Mouse (Mus musculus): ENCODE data around the gene Chrnb4. TPM values are rescaled to one million over a fixed set of nuclear protein-coding genes. Genes with fewer than 3 reads are reported as not detected.

The Chrnb4 gene
- polyA plus RNA-seq, 1 experiment from 2014 or later, result 2.4 TPM

GRCm38 (mm10) chr9:55003609-55004008 is 45.0 kb downstream of the Chrnb4 start:
- Histone ChIP-seq H3K27ac (ENCODE audit: low read length) (no peak overlapping the region), H3K36me3 (ENCODE audit: control insufficient read depth, insufficient read depth, low read length) (no peaks in the 10 kb centered on the region), H3K9me3 (replicated peaks; ENCODE audit: control insufficient read depth, low read length, poor library complexity, severe bottlenecking) (no peaks in the 10 kb centered on the region), H3K27me3 (ENCODE audit: control insufficient read depth, insufficient read depth, low read depth, low read length) (no peaks in the 10 kb centered on the region), H3K4me1 (ENCODE audit: control insufficient read depth, insufficient read depth, low read length) (no peaks in the 10 kb centered on the region), H3K4me2 (ENCODE audit: low read length) (no peak overlapping the region), H3K9ac (ENCODE audit: low read depth, low read length) (no peak overlapping the region), H3K4me3 (ENCODE audit: low read depth, low read length) (no peak overlapping the region)
- no peak for ATAC-seq
- 56% methylated on average over 4 of the region's 4 CpGs for WGBS

DNA sequence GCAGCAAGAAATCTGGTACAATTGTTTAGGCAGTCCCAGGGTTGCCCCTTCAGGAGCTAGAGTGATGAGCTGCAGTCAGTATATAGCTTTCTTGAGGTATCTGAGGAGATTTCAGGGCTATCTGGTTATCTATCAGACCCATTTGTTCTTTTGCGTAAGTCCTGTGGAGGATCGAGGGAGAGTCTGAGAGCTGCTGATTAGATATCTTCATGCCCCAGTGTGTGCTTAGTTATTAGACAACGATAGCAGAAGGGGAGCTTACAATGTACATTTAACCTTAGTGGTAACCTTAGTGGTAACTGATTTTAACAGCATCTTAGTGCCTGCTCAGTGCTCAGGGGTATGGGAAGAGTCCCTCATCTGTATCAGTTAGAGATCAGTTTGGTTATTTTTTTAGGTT is 52.9 kb downstream of the Chrnb4 start:
- H3K9ac ChIP-seq (ENCODE audit: low read depth, low read length), result no peak overlapping the region
- H3K27me3 ChIP-seq (ENCODE audit: control insufficient read depth, insufficient read depth, low read depth, low read length), result no peaks in the 10 kb centered on the region
- H3K4me1 ChIP-seq (ENCODE audit: control insufficient read depth, insufficient read depth, low read length), result no peaks in the 10 kb centered on the region
- H3K4me3 ChIP-seq (ENCODE audit: low read depth, low read length), result no peak overlapping the region
- H3K36me3 ChIP-seq (ENCODE audit: control insufficient read depth, insufficient read depth, low read length), result no peaks in the 10 kb centered on the region
- no peak for ATAC-seq
- 76% methylated on average over 3 of the region's 3 CpGs for WGBS
- H3K9me3 ChIP-seq (replicated peaks; ENCODE audit: control insufficient read depth, low read length, poor library complexity, severe bottlenecking), result no peaks in the 10 kb centered on the region
- H3K4me2 ChIP-seq (ENCODE audit: low read length), result no peak overlapping the region
- no peak overlapping the region for H3K27ac ChIP-seq (ENCODE audit: low read length)

DNA sequence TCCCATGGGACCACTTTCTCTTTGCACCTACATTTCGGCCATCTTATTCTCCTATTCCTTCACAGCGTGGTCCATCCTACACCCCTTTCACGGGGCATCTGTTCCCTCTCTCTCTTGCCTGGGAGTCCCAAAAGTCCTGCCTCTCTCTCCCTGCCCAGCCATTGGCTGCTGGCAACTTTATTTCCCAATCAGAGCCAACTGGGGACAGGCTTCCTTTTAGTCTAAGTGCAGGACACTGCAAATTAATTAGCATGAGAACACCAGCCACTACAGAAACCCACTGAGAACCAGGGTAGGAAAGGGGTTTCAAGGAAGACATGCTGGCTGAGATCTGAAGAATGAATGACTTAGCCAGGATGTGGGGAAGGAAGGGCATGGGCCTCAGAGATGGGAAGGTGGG is 54.2 kb downstream of the Chrnb4 start:
- Histone ChIP-seq H3K4me1 (ENCODE audit: control insufficient read depth, insufficient read depth, low read length) (no peaks in the 10 kb centered on the region), H3K9ac (ENCODE audit: low read depth, low read length) (no peak overlapping the region), H3K9me3 (replicated peaks; ENCODE audit: control insufficient read depth, low read length, poor library complexity, severe bottlenecking) (no peaks in the 10 kb centered on the region), H3K4me2 (ENCODE audit: low read length) (no peak overlapping the region), H3K4me3 (ENCODE audit: low read depth, low read length) (no peak overlapping the region), H3K27me3 (ENCODE audit: control insufficient read depth, insufficient read depth, low read depth, low read length) (no peaks in the 10 kb centered on the region), H3K27ac (ENCODE audit: low read length) (no peak overlapping the region), H3K36me3 (ENCODE audit: control insufficient read depth, insufficient read depth, low read length) (no peaks in the 10 kb centered on the region)
- whole genome bisulfite sequencing, result 46% methylated on average over 3 of the region's 3 CpGs
- ATAC-seq, result no peak

DNA sequence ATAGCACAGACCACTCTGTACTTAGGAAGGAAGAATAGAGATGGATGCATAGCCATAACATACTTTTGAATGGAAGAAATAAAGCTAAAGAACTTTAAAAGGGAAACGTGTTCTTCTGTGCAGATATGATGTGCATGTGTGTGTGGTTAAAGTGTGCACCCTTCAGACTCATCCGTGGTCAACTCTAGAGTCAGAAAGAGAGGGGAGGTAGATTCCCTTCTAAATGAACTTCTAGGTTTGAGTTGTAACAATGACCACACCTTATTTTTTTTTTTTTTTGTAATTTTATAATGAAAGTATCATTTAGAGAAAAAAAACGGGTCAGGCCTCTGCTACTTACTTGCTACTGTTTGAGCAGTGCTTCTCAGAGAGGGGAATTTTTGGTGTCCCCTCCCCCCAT is 58.2 kb downstream of the Chrnb4 start:
- 78% methylated on average over 3 of the region's 3 CpGs for WGBS
- Histone ChIP-seq H3K4me1 (ENCODE audit: control insufficient read depth, insufficient read depth, low read length) (no peaks in the 10 kb centered on the region), H3K36me3 (ENCODE audit: control insufficient read depth, insufficient read depth, low read length) (no peaks in the 10 kb centered on the region)

DNA sequence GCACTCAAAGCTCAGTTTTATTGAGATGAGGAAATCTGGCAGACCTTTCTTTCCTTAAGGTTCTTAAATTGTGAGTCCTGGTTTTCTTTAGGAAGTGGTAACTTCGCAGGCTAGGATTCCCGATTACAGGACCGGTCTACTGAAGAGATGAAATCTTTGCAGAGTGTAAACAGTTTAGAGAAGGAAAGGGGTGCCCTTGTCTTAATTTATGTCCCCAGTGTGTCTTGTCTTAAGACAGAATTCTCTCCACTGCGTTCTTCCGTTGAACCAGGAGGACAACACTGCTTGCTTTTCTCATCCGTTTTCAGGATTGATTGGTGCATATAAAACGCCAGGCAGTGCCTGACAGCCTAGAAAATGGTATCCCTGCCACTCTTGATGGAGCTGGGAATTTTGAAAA is 66.2 kb downstream of the Chrnb4 start:
- ATAC-seq, result no peak
- no peak overlapping the region for H3K27ac ChIP-seq (ENCODE audit: low read length)
- no peaks in the 10 kb centered on the region for H3K9me3 ChIP-seq (replicated peaks; ENCODE audit: control insufficient read depth, low read length, poor library complexity, severe bottlenecking)
- peaks cover 9% of the 10 kb centered on the region; the same call in 1 of the 2 replicates for H3K4me1 ChIP-seq (ENCODE audit: control insufficient read depth, insufficient read depth, low read length)
- 4% methylated on average over 7 of the region's 7 CpGs for WGBS
- H3K9ac ChIP-seq (ENCODE audit: low read depth, low read length), result no peak overlapping the region
- H3K36me3 ChIP-seq (ENCODE audit: control insufficient read depth, insufficient read depth, low read length), result no peaks in the 10 kb centered on the region
- peaks cover 11% of the 10 kb centered on the region for H3K27me3 ChIP-seq (ENCODE audit: control insufficient read depth, insufficient read depth, low read depth, low read length)
- peak overlapping the region; percentile 56 for H3K4me3 ChIP-seq (ENCODE audit: low read depth, low read length)
- H3K4me2 ChIP-seq (ENCODE audit: low read length), result peak overlapping the region; percentile 75

More for the DNA sequence above, 58.2 kb downstream of the Chrnb4 start:
- Histone ChIP-seq H3K9ac (ENCODE audit: low read depth, low read length) (no peak overlapping the region), H3K27ac (ENCODE audit: low read length) (no peak overlapping the region), H3K4me3 (ENCODE audit: low read depth, low read length) (no peak overlapping the region), H3K9me3 (replicated peaks; ENCODE audit: control insufficient read depth, low read length, poor library complexity, severe bottlenecking) (no peaks in the 10 kb centered on the region), H3K4me2 (ENCODE audit: low read length) (no peak overlapping the region), H3K27me3 (ENCODE audit: control insufficient read depth, insufficient read depth, low read depth, low read length) (no peaks in the 10 kb centered on the region)
- ATAC-seq, result no peak

- peak overlapping the region; percentile 75 for H3K4me2 ChIP-seq (ENCODE audit: low read length)
- H3K9ac ChIP-seq (ENCODE audit: low read depth, low read length), result peak overlapping the region; percentile 63
- H3K4me3 ChIP-seq (ENCODE audit: low read depth, low read length), result peak overlapping the region; percentile 56
- 1% methylated on average over 79 of the region's 85 CpGs for WGBS
- ATAC-seq, result peak; percentile 77
- H3K4me1 ChIP-seq (ENCODE audit: control insufficient read depth, insufficient read depth, low read length), result peaks cover 9% of the 10 kb centered on the region; the same call in 1 of the 2 replicates
- H3K27me3 ChIP-seq (ENCODE audit: control insufficient read depth, insufficient read depth, low read depth, low read length), result peaks cover 11% of the 10 kb centered on the region
- no peaks in the 10 kb centered on the region for H3K9me3 ChIP-seq (replicated peaks; ENCODE audit: control insufficient read depth, low read length, poor library complexity, severe bottlenecking)
- no peaks in the 10 kb centered on the region for H3K36me3 ChIP-seq (ENCODE audit: control insufficient read depth, insufficient read depth, low read length)
- H3K27ac ChIP-seq (ENCODE audit: low read length), result peak overlapping the region; percentile 23; the same call in 1 of the 2 replicates
These were observed 67.0 kb downstream of the Chrnb4 start for GRCm38 (mm10) chr9:54981291-54982191.

- H3K27me3 ChIP-seq (ENCODE audit: control insufficient read depth, insufficient read depth, low read depth, low read length), result peaks cover 11% of the 10 kb centered on the region
- peak within 1 kb of the TSS; percentile 23; the same call in 1 of the 2 replicates for H3K27ac ChIP-seq (ENCODE audit: low read length)
- peak within 1 kb of the TSS; percentile 63 for H3K9ac ChIP-seq (ENCODE audit: low read depth, low read length)
- H3K4me3 ChIP-seq (ENCODE audit: low read depth, low read length), result peak within 1 kb of the TSS; percentile 56
- H3K36me3 ChIP-seq (ENCODE audit: control insufficient read depth, insufficient read depth, low read length), result no peaks in the 10 kb centered on the region
- 31% methylated on average over 8 of the region's 8 CpGs for WGBS
- 0 out of 2 replicates have a peak, but pooled peaks have one; percentile 54 for ATAC-seq
- H3K4me2 ChIP-seq (ENCODE audit: low read length), result peak within 1 kb of the TSS; percentile 75
- peaks cover 9% of the 10 kb centered on the region; the same call in 1 of the 2 replicates for H3K4me1 ChIP-seq (ENCODE audit: control insufficient read depth, insufficient read depth, low read length)
- no peaks in the 10 kb centered on the region for H3K9me3 ChIP-seq (replicated peaks; ENCODE audit: control insufficient read depth, low read length, poor library complexity, severe bottlenecking)
These were observed 67.9 kb downstream of the Chrnb4 start, which contains the start of gene Chrna5 for GRCm38 (mm10) chr9:54980674-54981073. Gene Chrna5 (plus strand): TSS chr9:54980880.

Measured in midbrain, embryonic 16.5 days (tissue).